Mouse (Mus musculus) spleen, adult 2 months (tissue): Measurements from ENCODE around the gene Fads2.

Experiments used
- CTCF ChIP-seq: fragments of 200-500 bp; IDR thresholded peaks from 2 replicates; pipeline ENCODE4 v1.5.1; 2011; ENCODE audit warnings: mild to moderate bottlenecking, inconsistent platforms; ENCODE audit not compliant: insufficient read depth, insufficient read length, insufficient replicate concordance; ENCODE audit errors: extremely low read depth
- POLR2A ChIP-seq: fragments of 200-500 bp; IDR thresholded peaks from 2 replicates; pipeline ENCODE4 v1.6.1; 2011; ENCODE audit warnings: low read depth, low read length, inconsistent platforms

DNA sequence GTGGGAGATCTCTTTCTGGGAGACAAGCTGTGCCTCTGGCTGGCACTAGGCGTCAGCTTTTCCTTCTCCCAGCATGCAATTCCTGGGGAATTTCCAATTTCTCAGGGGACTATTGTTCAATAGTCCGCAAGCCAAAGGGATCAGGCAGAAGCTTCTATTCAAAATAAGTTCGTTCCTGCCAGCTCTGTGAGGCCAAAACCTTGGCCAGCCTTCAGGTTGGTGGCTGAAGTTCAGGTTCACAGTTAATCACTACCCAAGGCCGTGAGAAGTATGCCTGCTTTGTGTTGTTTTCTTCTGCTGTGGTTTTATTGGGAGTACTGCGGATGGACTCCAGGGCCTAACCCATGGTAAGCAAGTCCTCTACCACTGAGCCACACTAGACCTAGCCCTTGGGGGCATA is 30.4 kb downstream of the Fads2 start:
- TF ChIP-seq POLR2A (no peak), CTCF (no peak)
